Mouse (Mus musculus) cortical plate, adult 2 months (tissue): ENCODE results near the gene Twnk.

Source experiments
- CTCF ChIP-seq: fragments of 200-500 bp; IDR thresholded peaks from 2 replicates; pipeline ENCODE4 v1.5.1; 2011; ENCODE audit warnings: mild to moderate bottlenecking, control low read depth, low read length; ENCODE audit not compliant: insufficient read depth; ENCODE audit errors: extremely low read depth
- POLR2A ChIP-seq: fragments of 200-500 bp; IDR thresholded peaks from 2 replicates; pipeline ENCODE4 v1.6.1; 2011; ENCODE audit warnings: mild to moderate bottlenecking, low read length, control low read depth; ENCODE audit not compliant: insufficient read depth; ENCODE audit errors: extremely low read depth

DNA sequence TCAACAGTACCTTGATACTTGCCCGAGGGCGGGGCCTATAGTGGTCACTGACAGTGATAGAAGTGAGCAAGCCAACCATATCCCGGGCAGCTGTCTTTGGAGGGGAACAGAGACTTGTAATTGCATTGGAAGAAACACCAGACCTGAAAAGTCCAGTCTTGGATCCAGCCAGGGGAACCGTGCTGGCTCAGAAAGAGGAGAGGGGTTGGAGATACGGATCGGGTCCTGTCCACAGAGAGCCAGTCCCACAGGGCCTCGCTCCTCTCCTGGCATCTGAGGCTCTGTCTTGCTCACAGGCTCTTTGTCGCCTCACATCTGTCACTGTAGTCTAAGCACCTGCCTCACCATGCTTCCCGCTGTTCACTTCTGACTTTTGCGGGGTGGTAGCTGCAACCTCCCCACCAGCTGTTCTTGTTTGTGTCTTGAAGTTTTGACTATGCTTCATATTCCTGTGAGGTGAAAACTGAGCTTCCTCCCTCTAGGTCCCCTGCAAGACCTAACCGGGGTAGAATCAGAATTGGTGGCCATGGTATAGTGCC is 39.0 kb downstream of the Twnk start:
- no peak for TF ChIP-seq POLR2A
- TF ChIP-seq CTCF, result no peak
